Mouse (Mus musculus): ENCODE results near the gene Wdr76.

The Wdr76 gene

DNA sequence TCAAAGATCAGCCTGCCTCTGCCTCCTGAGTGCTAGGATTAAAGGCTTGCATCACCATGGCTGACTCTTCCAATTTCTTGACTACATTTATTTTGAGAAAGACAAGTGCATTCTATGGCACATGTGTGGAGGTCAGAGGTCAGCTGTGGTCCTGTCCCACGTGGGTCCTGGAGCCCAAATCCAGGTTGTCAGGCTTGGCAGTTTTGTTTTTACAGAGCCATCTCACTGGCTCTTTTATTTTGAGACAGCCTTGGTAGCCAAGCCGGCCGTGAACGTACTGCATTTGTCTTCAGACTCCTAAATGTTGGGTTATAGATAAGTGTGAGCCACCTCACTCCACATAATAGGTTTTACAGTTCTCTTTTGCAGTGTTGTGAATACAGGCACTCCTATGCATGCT, 12.2 kb downstream of the Wdr76 start:
- 88% methylated on average over 4 of the region's 4 CpGs for WGBS

DNA sequence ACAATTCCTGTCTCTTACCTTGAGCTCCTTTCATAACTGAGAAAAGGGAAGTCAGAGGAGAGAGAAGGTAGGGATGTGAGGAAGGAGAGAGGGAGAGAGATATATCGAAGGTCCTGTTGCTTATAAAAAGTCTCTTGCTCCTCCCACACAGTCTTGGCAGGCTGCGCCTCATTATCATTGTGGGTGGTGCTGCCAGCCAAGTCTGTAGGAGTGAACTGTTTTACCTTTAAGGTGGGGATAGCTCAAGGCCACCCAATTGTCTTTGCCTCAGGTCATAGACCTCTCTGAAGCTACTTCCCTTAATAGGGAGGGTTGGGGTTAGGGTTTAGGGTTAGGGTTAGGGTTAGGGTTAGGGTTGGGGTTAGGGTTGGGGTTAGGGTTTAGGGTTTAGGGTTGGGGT, 15.5 kb downstream of the Wdr76 start:
- 38% methylated on average over 2 of the region's 2 CpGs for WGBS

DNA sequence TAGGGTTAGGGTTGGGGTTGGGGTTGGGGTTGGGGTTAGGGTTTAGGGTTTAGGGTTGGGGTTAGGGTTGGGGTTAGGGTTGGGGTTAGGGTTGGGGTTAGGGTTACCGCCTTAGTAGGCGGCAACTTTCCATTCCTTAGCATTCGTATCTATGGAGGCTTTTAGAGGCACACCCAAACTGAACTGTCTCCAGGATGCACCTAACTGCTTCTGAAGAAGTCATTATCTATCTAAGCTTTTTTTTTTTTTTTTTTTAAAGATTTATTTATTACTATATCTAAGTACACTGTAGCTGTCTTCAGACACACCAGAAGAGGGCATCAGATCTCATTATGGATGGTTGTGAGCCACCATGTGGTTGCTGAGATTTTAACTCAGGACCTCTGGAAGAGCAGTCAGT, 16.3 kb downstream of the Wdr76 start:
- WGBS: 98% methylated on average over 3 of the region's 3 CpGs

DNA sequence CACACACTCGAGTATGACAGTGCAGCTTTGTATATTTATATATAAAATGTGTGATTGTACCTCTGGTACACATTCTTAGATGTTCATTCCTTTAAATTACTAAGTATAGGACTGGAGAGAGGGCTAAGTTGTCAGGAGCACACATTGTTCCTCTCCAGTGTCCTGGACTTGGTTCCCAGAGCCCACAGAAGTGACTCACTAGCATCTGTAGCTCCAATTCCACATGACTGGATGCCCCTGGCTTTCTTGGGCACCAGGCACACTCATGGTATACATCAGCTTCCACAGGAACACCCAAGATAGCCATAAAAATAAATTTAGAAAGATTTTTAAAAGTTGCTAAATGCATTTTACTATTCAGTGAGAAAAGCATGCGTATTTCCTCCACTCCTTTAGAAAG, 18.5 kb downstream of the Wdr76 start:
- WGBS: 48% methylated on average over 2 of the region's 2 CpGs

DNA sequence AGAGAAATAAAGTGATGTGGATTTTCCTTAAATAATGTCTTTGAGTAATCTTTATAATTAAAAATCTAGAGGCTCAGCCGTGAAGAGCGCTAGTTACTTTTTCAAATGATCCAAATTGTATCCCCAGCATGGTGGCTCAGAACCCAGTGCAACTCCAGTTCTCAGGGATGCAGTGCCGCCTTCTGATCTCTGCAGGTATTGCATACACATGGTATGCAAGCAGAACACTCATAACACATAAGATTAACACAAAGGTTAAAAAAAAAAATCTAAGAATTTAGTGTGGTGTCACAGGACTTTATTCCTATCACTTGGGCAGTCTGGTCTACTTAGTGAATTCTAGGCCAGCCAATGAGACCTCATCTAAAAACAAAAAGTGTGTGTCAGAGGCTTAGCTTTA, 38.3 kb downstream of the Wdr76 start:
- 92% methylated on average over 3 of the region's 3 CpGs for WGBS

DNA sequence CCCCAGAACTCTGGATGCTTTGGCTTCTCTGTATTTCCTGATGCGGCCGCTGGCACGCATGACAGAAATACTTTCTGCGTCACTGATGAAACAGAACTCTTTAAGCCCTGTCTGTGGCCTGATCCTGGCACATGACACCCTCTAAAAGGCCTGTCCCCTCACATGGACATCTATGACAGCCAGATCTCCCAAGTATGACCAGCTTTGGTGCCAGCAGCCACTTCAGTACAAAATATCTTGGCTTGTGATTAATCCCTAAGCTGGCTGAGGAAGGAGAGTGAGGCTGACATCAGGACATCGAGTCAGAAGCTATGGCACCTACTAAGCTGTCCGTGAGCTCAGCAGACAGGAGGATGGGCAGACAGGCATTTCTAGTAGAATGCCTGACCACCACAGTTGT, 43.1 kb downstream of the Wdr76 start:
- WGBS: 87% methylated on average over 6 of the region's 6 CpGs

DNA sequence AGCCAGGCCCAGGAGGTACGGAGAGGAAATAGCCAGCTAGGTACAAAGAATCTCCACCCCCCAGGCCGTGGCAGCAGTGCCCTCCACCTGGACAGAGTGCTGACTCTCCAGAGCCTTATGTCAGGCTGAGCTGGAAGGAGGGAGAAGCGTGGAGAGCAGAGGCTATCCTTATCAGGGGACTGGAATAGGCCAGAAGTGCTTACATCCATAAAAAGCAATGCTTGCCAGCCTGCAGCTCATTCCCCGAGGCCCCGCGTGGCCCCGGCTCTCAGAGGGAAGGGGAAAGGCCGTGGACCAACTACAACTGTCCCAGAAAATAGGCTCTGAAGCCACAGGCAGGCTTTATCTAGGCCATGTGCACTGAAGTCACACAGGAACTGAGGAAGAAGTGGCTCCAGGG, 44.7 kb downstream of the Wdr76 start:
- 84% methylated on average over 8 of the region's 8 CpGs for WGBS

DNA sequence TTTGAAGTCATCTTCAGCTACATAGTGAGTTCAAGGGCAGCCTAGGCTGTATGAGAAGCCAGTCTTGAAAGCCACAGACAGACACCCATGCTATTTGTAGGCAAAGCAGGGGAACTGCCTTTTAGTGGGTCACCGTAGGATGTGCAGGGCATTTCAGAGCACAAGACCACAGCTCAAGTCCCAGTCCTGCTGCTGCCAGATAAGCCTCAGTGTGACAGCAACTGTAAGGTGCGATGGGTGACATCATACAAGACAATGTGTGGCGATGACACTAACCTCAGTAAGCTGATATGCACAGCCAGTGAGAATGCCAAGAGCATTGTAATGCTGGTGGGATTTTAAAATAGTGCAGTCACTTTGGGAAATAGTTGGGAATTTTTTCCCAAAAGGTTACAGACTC, 56.6 kb downstream of the Wdr76 start:
- WGBS: 88% methylated on average over 3 of the region's 3 CpGs

DNA sequence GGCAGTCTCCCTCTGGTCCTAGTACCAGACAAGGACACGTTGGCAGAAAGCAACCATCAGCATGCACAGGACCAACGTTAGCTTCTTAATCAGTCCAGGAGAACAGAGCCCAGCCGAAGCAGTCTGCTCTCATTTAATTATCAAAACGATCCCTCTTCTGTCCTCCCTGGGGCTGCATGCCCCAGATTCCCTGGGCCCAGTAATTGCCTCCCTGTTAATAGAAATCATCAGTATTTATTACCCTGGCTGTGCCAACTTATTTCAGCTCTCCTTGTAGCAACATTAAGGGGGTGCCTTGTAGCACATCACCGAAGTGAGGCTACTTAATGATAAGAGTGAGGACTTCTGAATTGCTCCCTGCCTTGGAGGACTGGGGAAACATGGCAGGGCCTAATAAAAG, 59.4 kb downstream of the Wdr76 start:
- 54% methylated on average over 5 of the region's 5 CpGs for WGBS

DNA sequence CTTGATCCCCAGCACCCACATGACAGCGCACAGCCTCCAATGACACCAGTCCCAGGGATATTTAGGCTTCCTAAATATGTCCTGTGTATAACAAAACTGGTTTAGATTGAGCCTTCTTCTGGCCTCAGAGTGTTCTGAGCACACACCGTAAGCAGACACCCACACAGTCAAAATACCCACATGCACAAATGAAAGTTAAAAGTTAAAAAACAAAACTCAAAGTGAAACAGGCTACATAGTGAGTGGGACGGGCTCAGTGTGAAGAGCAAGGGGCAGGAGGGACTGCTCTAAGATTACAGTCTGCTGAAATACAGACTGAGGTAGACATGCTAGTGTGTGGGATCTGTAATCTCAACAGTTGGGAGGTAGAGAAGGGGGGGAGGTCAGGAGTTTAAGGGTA, 63.5 kb downstream of the Wdr76 start:
- WGBS: 71% methylated on average over 3 of the region's 3 CpGs

DNA sequence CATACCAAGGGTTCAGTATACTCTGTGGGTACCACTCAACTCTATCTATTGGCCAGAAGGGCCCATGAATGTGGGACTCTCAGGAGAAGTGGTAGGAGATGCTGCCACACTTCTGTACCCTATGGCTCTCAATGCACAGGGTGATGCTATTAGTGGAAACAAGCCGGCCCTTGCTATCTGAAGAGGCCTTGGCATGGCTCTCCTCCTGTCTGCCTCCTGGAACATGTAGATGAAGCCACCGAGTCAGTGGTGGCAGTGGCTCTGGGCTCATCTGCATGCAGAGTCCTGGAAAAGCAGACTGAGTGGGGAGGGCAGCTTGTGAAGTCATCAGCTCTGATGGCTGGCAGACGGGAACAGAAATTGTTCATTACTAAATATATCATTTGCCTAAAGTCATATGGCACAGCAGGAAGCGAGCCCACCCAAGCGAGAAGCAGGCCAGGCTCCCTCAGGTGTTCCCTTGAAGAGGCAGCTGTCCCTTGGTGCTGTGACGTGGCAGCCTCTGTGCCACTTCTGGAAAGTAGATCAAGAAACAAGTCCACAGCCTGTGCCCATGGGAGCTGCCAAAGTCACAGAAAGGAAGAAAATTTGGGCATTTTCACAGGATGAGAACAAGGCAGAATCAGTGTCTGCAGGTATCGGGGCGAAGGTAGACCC, 64.6 kb downstream of the Wdr76 start:
- 53% methylated on average over 8 of the region's 8 CpGs for WGBS

DNA sequence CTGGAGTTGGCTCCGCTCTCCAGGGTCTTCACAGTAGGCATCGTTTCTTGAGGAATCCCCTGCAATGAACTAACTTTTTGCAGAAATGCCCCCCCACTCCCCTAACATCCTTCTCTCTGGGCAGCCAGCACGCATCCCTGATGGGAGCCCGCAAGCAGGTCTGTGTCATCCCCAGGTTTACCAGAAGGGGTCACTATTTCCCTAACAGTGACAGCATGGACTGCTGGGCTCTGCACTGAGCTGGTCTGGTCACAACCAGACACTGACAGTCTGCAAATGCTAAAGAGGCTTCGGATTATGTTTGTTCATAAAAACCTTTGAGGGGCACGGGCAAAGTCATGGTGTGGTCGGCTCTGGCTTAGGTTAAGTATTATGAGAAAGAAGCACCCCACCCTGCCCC, 65.3 kb downstream of the Wdr76 start:
- WGBS: 11% methylated on average over 7 of the region's 7 CpGs

DNA sequence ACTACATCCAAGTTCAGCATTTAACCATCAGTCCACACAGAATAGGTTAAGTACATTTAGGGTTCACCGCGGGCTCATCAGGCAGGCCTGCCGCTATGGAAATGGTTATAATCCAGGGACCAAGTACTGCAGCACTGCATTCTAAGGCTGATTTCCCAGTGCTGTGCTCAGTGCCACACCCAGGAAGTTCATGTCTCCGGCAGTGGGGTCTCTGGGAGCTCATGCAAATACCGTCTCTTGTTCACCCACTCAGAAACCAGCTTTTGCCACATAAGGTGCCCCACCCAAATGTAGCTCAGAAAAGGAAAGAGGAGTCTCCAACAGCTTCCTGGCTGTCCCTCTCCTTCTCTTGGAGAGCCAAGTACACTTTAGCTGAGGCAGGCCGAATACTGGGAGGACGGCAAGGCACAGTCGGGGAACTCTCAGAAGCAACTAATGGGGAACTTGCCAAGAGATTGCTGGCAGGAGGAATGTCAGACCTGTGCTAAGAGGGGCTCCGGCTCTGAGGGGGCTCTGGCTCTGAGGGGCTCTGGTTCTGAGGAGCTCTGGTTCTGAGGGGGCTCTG, 67.6 kb downstream of the Wdr76 start:
- 44% methylated on average over 9 of the region's 9 CpGs for WGBS

DNA sequence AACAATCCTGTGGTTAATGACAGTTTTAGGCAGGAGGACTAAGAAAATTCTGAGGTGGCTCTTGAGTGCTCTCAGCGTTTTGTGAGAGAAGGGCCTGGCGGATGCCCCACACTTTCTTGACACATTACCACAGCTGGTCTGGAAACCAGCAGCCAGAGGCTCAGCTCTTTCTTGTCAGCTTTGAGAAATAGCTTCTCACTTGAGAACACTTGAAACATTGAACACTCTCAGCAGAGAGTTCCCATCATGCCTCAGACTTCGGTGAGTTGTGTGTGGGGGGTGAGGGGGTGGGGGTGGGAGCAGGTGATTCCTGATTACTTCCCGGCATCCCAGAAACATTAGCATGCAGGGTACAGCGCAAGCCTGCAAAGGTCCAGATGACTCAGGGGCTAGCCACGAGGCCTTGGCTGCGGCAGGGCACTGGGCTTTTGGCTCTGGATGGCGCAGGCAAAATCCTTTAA, 69.2 kb downstream of the Wdr76 start:
- WGBS: 54% methylated on average over 8 of the region's 8 CpGs

DNA sequence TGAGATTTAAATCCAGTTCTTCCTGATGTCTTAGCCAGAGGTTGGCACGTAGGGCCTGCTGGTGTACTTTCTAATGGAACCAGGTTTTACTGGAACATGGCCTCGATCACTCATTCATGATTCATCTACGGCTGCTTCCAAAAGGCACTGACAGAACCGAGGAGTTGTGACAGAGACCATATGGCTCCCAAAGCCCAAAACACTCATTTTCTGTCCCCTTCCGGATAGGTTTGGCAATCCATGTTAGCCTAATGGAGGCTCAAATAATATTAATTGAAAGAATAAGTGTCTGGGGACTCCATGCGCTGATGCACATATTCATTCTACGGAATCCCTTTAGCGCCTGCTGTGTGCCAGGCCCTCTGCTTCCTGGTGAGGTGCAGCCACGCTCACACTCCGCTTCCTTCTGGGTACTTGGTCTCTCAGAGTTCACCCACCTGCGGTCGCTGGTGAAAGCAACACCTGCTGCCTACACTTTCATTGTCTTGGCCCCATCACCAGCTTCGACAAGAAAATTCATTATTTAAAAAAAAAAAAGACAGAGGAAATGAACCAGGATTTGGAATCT, 76.4 kb downstream of the Wdr76 start:
- 57% methylated on average over 13 of the region's 13 CpGs for WGBS

DNA sequence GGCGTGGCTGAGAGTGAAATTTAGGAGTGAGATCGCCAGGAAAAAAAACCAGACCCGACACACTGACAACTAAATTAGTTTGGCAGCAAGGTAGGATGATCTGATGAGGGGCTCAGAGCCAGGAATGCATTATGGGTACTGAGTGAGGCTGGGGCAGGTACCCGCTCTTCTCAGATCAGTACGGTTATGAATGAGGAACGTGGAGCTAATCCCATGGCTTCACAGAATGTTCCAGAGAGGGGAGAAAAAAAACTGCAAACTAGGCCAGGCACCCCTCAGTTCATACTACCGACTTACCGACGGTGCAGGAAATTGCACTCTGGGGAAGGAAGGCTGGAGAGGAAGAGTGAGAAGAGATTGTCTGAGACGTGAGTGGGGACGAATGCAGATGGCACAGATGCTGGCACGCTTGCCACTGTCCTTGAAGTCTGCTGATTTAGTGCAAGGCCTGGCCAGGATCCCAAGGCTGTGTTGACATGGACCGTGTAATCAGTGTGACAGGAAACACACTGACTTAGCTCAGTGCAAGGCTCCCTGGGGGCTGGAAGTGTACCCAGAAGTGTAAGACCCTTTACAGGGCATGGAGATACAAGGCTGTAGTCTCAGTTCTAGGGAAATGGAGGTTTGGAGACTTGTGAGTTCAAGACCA, 77.1 kb downstream of the Wdr76 start:
- WGBS: 35% methylated on average over 13 of the region's 13 CpGs

DNA sequence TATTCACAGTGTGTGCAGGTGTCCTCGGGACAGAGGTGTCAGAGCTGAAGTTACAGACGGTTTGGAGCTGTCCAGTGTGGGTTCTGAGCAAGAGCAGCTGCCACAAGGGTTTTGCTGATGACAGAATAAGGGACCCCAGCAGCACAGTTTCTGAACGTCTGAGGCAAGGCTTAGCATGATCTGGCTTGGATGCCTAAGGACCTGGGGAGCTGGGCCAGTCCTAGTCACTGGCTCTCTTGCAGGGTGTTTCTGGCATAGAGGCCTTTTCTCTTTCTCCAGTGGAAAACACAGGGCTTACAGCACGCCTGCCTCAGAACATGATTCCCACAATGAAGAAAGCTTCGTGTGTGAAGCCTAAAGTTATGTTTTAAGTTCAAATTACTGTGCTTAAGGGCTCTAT, 78.2 kb downstream of the Wdr76 start:
- WGBS: 69% methylated on average over 5 of the region's 5 CpGs

DNA sequence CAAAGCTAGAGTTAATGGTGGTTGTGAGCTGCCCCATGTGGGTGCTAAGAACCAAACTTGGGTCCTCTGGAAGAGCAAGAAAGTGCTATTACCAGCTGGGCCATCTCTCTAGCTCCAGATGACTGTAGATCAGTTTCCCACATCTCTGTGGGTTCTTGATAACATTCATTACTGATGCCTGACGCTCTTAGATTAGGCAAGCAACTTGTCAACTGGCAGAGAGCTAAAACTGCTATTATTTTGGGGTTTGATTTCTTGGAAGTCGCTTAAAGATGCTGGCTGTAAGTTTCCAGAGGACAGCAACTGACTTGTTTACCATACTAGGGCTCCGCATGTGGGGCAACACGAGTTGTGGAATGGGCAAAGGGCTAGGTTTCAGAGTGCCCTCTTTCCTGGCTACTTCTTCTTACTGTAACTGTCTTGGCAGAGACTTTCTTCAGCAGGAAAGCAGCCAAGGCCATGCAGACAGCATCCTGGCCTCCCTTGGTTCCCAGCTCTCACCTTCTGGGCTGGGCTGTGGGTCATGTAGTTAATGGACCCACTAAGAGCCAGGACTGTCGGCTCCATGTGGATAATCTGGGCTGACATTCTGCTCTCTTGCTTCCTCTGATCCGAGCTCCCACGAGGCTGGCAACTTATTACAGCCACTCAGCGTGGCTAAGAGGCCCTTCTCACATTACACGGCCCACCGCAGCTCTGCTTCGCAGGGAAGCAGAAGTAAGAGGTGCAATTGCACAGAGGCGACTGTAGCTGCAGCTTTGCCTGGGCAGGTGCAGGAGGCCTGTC, 81.2 kb downstream of the Wdr76 start:
- 51% methylated on average over 12 of the region's 12 CpGs for WGBS

DNA sequence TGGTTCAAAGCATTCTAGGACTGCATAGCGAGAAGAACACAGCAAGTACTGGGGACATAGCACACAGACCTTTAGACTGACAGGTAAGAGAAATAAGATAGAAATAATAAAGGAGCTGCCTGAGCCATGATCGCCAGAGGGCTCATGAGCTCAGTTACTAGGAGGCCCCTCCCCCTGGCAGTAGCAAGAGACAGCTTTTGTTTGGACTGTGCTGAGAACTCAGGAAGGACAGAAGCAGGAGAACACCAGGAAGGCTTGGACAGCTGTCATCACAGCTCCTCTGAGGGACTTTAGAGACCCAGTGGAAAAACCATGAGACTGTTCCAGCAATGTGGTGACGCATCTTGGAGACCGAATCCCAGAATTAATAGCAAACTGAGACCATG, 81.8 kb downstream of the Wdr76 start:
- 49% methylated on average over 4 of the region's 4 CpGs for WGBS

DNA sequence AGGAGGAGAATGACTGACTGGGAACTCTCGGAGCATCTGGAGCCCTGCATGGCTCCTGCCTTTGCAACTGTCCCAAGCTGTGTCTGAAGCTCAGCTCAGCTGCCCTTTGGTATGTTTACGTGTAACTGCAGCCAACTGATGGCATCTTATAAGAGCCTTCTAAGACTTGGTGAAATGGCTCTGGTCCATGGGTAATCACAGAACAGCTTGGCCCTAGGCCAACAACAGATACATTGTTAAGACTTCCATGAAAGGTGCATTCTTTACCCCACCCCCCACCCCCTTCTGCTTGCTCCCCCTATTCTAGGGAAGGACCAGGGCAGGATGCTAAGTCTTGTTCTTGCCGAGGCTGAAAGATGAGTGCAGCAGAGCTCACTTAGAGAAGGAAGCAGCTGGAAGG, 87.6 kb downstream of the Wdr76 start:
- 46% methylated on average over 3 of the region's 3 CpGs for WGBS
